Mouse (Mus musculus): ENCODE results near the gene Kidins220. TPM values are rescaled to one million over a fixed set of nuclear protein-coding genes. Genes with fewer than 3 reads are reported as not detected.

Kidins220 gene
- polyA plus RNA-seq, 1 experiment from 2014 or later = 31.0 TPM

GRCm38 (mm10) chr12:24963393-24964022, 11.2 kb upstream of the Kidins220 start:
- peaks cover 6% of the 10 kb centered on the region; the same call in 1 of the 2 replicates for H3K4me1 ChIP-seq (replicated peaks)
- H3K9me3 ChIP-seq (replicated peaks) = no peaks in the 10 kb centered on the region; the same call in 1 of the 2 replicates
- peak overlapping the region; percentile 70 for H3K27ac ChIP-seq
- 39% methylated on average over 13 of the region's 13 CpGs for WGBS
- H3K27me3 ChIP-seq = no peaks in the 10 kb centered on the region
- peak; percentile 47; the same call in 1 of the 2 replicates for ATAC-seq (replicated peaks; ENCODE audit: insufficient number of reproducible peaks, insufficient read depth, low FRiP score, low read depth)
- peak overlapping the region; percentile 20 for H3K9ac ChIP-seq
- H3K4me2 ChIP-seq = peak overlapping the region; percentile 54
- H3K36me3 ChIP-seq = no peaks in the 10 kb centered on the region
- H3K4me3 ChIP-seq = peak overlapping the region; percentile 30

GRCm38 (mm10) chr12:24965406-24965805, 9.3 kb upstream of the Kidins220 start:
- no peaks in the 10 kb centered on the region for H3K36me3 ChIP-seq
- no peaks in the 10 kb centered on the region; the same call in 1 of the 2 replicates for H3K9me3 ChIP-seq (replicated peaks)
- peaks cover 6% of the 10 kb centered on the region; the same call in 1 of the 2 replicates for H3K4me1 ChIP-seq (replicated peaks)
- no peak for ATAC-seq (replicated peaks; ENCODE audit: insufficient number of reproducible peaks, insufficient read depth, low FRiP score, low read depth)
- no peak overlapping the region for H3K27ac ChIP-seq
- no peak overlapping the region for H3K9ac ChIP-seq
- H3K27me3 ChIP-seq = no peaks in the 10 kb centered on the region
- WGBS = 87% methylated on average over 6 of the region's 6 CpGs
- no peak overlapping the region for H3K4me3 ChIP-seq
- H3K4me2 ChIP-seq = no peak overlapping the region

DNA sequence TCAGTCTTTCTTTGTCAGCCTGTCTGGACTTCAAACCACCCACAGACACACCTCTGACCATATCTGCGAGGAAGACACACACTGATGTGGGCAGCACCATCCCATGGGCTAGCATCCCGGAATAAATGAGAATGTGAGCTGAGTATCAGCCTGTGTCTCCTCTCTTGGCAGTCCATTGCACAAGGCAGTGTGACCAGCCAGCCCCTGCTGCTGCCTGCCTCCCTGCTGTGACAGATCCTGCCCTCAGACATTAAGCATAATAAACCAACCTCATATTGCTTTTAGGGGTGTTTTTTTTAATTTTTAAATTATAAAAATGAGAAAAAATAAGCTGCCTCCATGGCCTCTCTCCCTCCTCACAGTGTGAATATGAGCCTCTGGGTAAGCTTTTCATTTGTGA, 8.7 kb upstream of the Kidins220 start:
- WGBS = 92% methylated on average over 2 of the region's 2 CpGs
- Histone ChIP-seq H3K9me3 (replicated peaks) (no peaks in the 10 kb centered on the region; the same call in 1 of the 2 replicates), H3K36me3 (no peaks in the 10 kb centered on the region), H3K27ac (no peak overlapping the region), H3K27me3 (no peaks in the 10 kb centered on the region), H3K9ac (no peak overlapping the region), H3K4me3 (no peak overlapping the region), H3K4me2 (no peak overlapping the region), H3K4me1 (replicated peaks) (peaks cover 6% of the 10 kb centered on the region; the same call in 1 of the 2 replicates)
- ATAC-seq (replicated peaks; ENCODE audit: insufficient number of reproducible peaks, insufficient read depth, low FRiP score, low read depth) = no peak

GRCm38 (mm10) chr12:24971490-24972200, 3.1 kb upstream of the Kidins220 start:
- no peaks in the 10 kb centered on the region; the same call in 1 of the 2 replicates for H3K9me3 ChIP-seq (replicated peaks)
- H3K27me3 ChIP-seq = no peaks in the 10 kb centered on the region
- no peak overlapping the region for H3K4me2 ChIP-seq
- no peak overlapping the region for H3K27ac ChIP-seq
- H3K36me3 ChIP-seq = no peaks in the 10 kb centered on the region
- no peak overlapping the region for H3K9ac ChIP-seq
- no peak overlapping the region for H3K4me3 ChIP-seq
- peaks cover 25% of the 10 kb centered on the region for H3K4me1 ChIP-seq (replicated peaks)
- ATAC-seq (replicated peaks; ENCODE audit: insufficient number of reproducible peaks, insufficient read depth, low FRiP score, low read depth) = no peak
- WGBS = 78% methylated on average over 5 of the region's 5 CpGs

- 60% methylated on average over 8 of the region's 8 CpGs for WGBS
- no peak for ATAC-seq (replicated peaks; ENCODE audit: insufficient number of reproducible peaks, insufficient read depth, low FRiP score, low read depth)
Observed at GRCm38 (mm10) chr12:24972371-24973350, 2.1 kb upstream of the Kidins220 start.

GRCm38 (mm10) chr12:24973586-24973985, 1.1 kb upstream of the Kidins220 start:
- H3K27ac ChIP-seq = no peak overlapping the region
- WGBS = 31% methylated on average over 5 of the region's 5 CpGs
- H3K4me2 ChIP-seq = no peak overlapping the region

More at GRCm38 (mm10) chr12:24972371-24973350, 2.1 kb upstream of the Kidins220 start:
- Histone ChIP-seq H3K4me1 (replicated peaks) (peaks cover 33% of the 10 kb centered on the region), H3K9ac (no peak overlapping the region), H3K4me3 (no peak overlapping the region), H3K36me3 (no peaks in the 10 kb centered on the region), H3K4me2 (no peak overlapping the region), H3K9me3 (replicated peaks) (no peaks in the 10 kb centered on the region), H3K27me3 (no peaks in the 10 kb centered on the region), H3K27ac (no peak overlapping the region)

GRCm38 (mm10) chr12:24975115-24975733, 499 bp downstream of the Kidins220 start:
- Histone ChIP-seq H3K4me3 (peak overlapping the region; percentile 86), H3K27me3 (no peaks in the 10 kb centered on the region), H3K9me3 (replicated peaks) (no peaks in the 10 kb centered on the region), H3K9ac (peak overlapping the region; percentile 79), H3K4me2 (peak overlapping the region; percentile 71), H3K4me1 (replicated peaks) (peaks cover 38% of the 10 kb centered on the region), H3K36me3 (no peaks in the 10 kb centered on the region), H3K27ac (peak overlapping the region; percentile 96)
- 2% methylated on average over 31 of the region's 31 CpGs for WGBS
- ATAC-seq (replicated peaks; ENCODE audit: insufficient number of reproducible peaks, insufficient read depth, low FRiP score, low read depth) = no peak; the same call in 1 of the 2 replicates

More at GRCm38 (mm10) chr12:24973586-24973985, 1.1 kb upstream of the Kidins220 start:
- Histone ChIP-seq H3K36me3 (no peaks in the 10 kb centered on the region), H3K9me3 (replicated peaks) (no peaks in the 10 kb centered on the region), H3K4me3 (no peak overlapping the region), H3K27me3 (no peaks in the 10 kb centered on the region), H3K9ac (no peak overlapping the region), H3K4me1 (replicated peaks) (peaks cover 33% of the 10 kb centered on the region)
- ATAC-seq (replicated peaks; ENCODE audit: insufficient number of reproducible peaks, insufficient read depth, low FRiP score, low read depth) = no peak

GRCm38 (mm10) chr12:24985226-24985625, 10.5 kb downstream of the Kidins220 start:
- WGBS = 56% methylated on average over 5 of the region's 5 CpGs
- no peak overlapping the region for H3K4me3 ChIP-seq
- no peaks in the 10 kb centered on the region for H3K9me3 ChIP-seq (replicated peaks)
- no peak for ATAC-seq (replicated peaks; ENCODE audit: insufficient number of reproducible peaks, insufficient read depth, low FRiP score, low read depth)
- no peak overlapping the region for H3K9ac ChIP-seq
- no peak overlapping the region for H3K4me2 ChIP-seq
- no peaks in the 10 kb centered on the region for H3K27me3 ChIP-seq
- H3K4me1 ChIP-seq (replicated peaks) = peaks cover 33% of the 10 kb centered on the region
- no peak overlapping the region for H3K27ac ChIP-seq
- peaks cover 37% of the 10 kb centered on the region for H3K36me3 ChIP-seq

GRCm38 (mm10) chr12:24995350-24995749, 20.6 kb downstream of the Kidins220 start:
- H3K4me3 ChIP-seq = no peak overlapping the region
- H3K4me1 ChIP-seq (replicated peaks) = no peaks in the 10 kb centered on the region; the same call in 1 of the 2 replicates
- H3K4me2 ChIP-seq = no peak overlapping the region
- peaks cover 87% of the 10 kb centered on the region for H3K36me3 ChIP-seq
- H3K9ac ChIP-seq = no peak overlapping the region
- H3K9me3 ChIP-seq (replicated peaks) = no peaks in the 10 kb centered on the region
- 94% methylated on average over 4 of the region's 4 CpGs for WGBS
- no peak for ATAC-seq (replicated peaks; ENCODE audit: insufficient number of reproducible peaks, insufficient read depth, low FRiP score, low read depth)
- no peak overlapping the region for H3K27ac ChIP-seq
- H3K27me3 ChIP-seq = no peaks in the 10 kb centered on the region

DNA sequence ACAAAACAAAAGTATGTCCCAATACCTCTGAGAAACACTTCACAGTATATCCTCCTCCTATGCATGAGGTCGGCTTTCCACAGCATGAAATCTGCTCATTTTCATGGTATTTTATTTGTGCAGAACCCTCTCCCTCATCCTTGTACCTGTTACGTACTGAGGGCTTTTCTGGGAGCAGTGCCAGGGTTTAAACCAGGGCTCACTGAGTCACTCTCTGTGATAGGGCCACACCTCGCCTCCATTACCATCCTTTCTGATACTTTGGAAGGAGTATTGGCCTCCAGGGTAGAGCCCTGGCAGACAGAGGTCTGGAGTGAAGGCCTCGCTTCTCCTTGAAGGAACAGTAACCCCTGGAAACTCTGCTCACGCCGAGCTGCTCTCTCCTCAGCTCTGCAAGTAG, 30.6 kb downstream of the Kidins220 start:
- 81% methylated on average over 6 of the region's 6 CpGs for WGBS
- no peak overlapping the region for H3K9ac ChIP-seq
- H3K9me3 ChIP-seq (replicated peaks) = no peaks in the 10 kb centered on the region
- no peak for ATAC-seq (replicated peaks; ENCODE audit: insufficient number of reproducible peaks, insufficient read depth, low FRiP score, low read depth)
- H3K27ac ChIP-seq = no peak overlapping the region
- no peaks in the 10 kb centered on the region for H3K4me1 ChIP-seq (replicated peaks)
- no peak overlapping the region for H3K4me3 ChIP-seq
- no peaks in the 10 kb centered on the region for H3K27me3 ChIP-seq
- no peak overlapping the region for H3K4me2 ChIP-seq
- peaks cover 83% of the 10 kb centered on the region for H3K36me3 ChIP-seq
